Mouse (Mus musculus) adrenal gland, adult 18-20 months (tissue): ENCODE results near the gene Tmcc1. TPM values are rescaled to one million over a fixed set of nuclear protein-coding genes. Genes with fewer than 3 reads are reported as not detected.
A peak's percentile ranks its signal among the peaks of the same experiment; 100 is the strongest.
"Not testable (repeated sequence)": the region's sequence is repeated elsewhere in the genome, so short reads cannot be mapped to it uniquely, and the experiment has no call there.

Experiments used
- DNase-seq, 2 experiments: peaks; one replicate each; pipeline ENCODE4 v3.0.0; 2021 to 2022; ENCODE audit warnings: low spot score in 2 of 2
- long read RNA-seq, 2 experiments: library from polyadenylated mRNA; stranded (forward); transcript quantifications; one replicate each; pipeline ENCODE4 v2.0.0; 2021
- total RNA-seq, 2 experiments: library from RNA; stranded (reverse); gene quantifications; 1 replicate in 1 of 2; 2 replicates in 1 of 2; pipeline ENCODE4 v1.2.3; 2021

Tmcc1 gene
- total RNA-seq = 10 to 100 TPM; 23.7 to 30.7 TPM
- long read RNA-seq, experiment 1, full-length matches to known transcripts = 8 of 9 reads
- long read RNA-seq, experiment 1, partial matches to known transcripts = 0 of 9 reads
- long read RNA-seq, experiment 1, other reads (novel, unspliced or antisense) = 1 of 9 reads
- long read RNA-seq, experiment 2, full-length matches to known transcripts = 5 of 13 reads
- long read RNA-seq, experiment 2, partial matches to known transcripts = 4 of 13 reads
- long read RNA-seq, experiment 2, other reads (novel, unspliced or antisense) = 4 of 13 reads

DNA sequence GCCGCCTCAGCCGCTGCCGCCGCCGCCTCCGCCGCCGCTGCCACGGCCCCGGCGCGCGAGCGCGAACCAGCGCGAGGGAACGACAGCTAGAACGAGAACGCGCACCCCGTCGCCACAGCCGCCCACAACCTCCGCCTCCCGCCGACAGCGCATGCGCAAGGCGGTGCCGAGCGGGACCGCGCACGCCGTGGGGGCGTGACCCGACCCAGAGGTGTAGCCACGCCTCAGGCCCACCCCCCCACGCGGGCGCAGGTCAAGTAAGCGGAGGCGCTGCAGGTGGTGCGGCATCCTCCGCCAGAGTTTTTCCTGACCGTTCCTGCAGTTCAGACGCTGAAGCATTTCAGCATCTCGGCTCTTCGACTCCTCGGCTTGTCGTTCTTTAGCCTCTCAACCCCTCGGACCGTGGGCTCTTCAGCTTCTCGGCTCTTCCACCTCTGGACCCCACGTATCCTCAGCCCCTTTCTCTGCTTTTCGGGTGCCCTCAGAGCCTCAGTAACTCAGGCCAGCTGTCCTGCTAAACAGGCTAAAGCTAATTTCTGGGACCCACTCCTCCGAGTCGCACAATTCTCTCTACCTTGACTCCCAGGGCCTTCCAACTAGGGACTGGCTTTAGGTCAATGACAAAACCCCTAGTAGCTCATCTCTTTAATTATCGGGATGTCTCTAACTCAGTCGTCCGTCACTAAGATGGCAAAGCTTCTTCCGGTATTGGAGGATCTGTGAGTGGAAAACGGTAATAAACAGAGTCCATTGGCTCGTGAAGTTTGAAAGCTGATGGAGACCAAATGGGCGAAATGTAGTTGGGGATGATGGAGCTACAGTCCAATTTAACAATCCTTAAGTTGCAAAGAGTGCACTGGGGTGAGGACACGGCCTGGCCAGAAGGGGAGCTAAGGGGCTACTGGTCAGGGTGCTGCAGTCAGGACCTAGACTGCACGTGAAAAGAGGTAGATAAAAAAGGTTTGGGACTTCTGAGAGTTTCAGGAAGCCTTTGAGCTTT is at the start of gene Tmcc1:
Gene Tmcc1 (minus strand): TSS at position 93 of the 1,000 bp plus-strand sequence.
- peak; percentile 99 to 100 for DNase-seq

DNA sequence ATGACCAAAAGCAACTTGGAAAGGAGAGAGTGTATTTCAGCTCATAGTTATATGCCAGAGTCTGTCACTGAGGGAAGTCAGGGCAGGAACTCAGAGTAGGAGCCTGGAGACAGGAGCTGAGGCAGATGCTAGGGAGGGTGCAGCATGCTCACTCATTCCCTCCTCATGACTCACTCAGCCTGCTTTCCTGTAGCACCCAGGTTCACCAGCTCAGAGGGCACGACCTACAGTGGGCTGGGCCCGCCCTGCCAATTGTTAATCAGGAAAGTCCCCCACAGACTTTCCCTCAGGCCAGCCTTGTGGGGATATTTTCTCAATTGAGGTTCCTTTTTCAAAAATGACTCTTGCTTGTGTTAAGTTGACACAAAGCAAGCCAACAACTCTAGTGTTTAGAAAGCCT is 47.1 kb upstream of the Tmcc1 start:
- no peak for DNase-seq

DNA sequence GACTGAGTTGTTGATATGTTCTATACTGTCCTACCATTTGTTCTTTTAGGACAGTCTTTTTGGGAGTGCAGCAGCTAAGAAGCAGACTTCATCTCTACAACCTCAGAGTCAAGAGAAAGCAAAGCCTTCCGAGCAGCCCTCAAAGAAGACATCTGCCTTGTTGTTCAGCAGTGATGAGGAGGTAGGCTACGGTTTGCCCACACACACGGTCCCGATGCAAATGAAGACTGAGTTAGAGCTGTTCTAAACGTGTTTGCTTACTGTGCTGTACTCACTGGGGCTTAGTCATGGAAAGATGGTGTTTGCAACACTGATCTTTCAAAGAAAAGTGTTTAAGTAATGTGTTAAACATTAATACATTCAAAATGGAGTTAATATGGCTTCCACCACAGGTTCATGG is 44.8 kb upstream of the Tmcc1 start:
- no peak for DNase-seq

DNA sequence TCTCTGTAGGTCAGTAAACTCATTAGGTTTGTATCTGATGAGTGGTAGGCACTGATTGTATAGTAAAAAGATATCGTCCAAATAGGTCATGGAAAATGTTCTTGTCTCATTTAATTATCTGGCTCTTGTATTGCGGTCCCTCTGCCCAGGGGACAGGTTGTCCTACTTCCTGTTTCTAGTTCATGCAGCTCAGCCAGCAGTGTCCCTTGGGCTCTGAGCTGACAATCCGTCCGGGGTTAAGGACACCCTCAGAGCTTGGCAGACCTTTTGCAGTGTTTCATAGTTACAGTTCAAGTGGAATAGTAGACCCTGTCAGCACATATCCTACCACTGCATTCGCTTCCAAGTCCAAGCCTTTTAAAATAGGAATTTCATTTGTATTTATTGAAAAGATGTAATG is 42.0 kb upstream of the Tmcc1 start:
- no peak for DNase-seq

DNA sequence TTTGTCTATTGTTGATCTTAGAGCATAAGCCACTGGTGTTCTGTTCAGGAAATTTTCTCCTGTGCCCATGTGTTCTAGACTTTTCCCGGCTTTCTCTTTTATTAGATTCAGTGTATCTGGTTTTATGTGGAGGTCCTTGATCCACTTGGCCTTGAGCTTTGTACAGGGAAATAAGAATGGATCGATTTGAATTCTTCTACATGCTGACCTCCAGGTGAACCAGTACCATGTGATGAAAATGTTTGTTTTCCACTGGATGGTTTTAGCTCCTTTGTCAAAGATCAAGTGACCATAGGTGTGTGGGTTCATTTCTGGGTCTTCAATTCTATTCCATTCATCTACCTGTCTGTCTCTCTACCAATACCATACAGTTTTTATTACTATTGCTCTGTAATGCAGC is 41.5 kb upstream of the Tmcc1 start:
- DNase-seq = not testable (repeated sequence)

DNA sequence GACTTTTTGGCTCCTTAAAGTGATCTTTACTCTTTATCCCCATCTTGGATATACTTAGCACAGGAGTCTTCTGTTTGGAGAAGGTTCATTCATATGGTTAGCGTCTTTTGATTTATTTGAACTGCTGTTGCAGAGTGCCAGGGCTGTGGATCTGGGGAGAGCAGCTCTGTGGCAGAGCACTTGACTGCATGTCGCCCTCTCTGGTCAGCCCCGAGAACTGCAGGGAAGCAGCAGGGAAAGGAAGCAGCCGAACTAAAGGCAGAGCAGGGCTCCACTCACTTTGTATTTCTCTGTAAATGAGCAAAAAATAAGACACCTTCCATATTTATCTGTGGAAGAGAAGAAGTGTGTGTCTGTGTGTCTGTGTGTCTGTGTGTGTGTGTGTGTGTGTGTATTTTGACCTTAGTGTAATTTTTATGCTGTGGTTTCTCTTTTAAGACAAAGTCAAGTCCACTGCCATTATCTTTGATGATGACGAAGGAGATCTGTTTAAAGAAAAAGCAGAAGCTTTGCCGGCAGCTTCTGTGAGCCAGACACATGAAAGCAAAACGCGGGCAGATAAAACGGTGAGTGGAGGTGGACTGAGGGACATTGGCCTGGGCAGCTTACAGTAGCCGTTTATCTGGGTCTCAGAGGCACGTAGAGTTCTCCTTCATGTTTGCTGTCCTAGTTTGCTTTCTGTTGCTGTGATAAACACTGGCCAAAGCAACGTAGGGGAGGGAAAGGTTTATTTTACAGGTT is 35.7 kb upstream of the Tmcc1 start:
- peak; percentile 65 to 73 for DNase-seq

DNA sequence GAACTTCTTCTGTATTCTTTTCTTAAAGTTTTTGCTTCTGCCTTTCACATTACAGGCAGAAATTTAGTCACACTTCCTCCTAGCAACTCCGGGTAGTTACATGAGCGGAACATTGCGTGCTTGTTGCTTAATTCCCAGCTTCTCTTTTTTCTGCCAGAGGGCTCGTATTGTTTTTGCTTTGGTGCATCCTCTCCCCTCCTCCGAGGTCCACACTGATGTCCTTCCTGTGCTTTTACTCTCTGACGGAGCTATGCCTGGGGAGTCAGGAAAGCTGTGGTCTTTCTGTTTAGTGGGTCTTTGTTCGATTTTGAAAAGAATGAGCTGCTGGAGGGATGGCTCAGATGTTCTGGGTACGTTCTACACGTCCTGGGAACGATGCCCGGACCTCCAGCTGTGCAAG is 34.5 kb upstream of the Tmcc1 start:
- no peak for DNase-seq

DNA sequence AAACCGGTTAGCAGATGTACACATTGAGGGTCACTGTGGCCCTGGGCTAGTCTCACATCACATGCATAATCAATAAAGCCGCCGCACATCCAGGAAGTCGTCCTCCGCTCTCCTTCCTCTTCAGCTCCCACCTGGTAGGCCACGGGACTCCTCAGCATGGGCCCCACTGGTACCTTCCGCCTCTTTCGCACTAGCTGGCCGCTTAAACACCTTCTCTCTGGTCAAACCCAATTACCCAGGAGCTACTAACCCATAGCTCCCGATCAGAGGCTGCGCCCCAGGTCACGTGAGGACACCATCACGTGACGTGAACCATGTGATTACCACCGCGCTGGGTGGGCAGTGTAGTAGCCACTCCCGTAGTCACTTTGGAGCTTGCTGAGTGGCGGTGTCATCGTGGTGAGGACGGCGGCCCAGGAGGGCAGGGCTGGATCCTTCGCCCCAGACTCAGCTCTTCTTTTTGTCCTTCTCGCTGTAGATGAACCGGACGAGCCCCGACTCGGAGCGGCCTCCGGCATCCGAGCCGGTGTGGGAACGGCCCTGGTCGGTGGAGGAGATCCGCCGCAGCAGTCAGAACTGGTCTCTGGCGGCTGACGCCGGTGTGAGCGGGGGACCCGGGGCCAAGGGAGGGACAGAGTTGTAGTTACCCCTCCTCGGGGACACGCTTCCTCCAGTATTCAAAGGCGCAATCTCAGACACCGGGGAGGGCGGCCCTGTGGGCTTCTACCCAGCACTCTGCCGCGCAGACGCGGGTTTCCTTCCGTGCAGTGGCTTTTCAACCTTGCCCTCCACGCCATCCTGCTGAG is 14.6 kb upstream of the Tmcc1 start, which contains the start of gene Washc2:
Gene Washc2 (plus strand): TSS at position 310 of the 806 bp plus-strand sequence.
- peak; percentile 89 to 91 for DNase-seq

DNA sequence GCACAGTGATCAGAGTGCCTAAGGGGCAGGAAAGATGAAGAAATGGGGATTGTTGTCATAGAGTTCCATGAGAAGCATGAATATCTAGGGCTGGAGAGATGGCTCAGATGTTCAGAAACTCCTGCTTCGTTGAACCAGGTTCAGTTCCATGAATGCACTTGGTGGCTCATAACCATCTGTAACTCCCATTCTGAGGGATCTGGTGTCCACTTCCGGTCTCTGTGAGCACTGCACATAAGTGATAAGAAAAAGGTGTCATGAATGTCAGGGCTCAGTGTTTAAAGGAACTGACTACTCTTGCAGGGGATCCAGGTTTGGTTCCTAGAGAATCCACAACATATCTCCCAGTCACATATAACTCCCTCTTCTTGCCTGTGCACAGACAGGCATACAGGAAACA is 6.4 kb upstream of the Tmcc1 start:
- no peak for DNase-seq

DNA sequence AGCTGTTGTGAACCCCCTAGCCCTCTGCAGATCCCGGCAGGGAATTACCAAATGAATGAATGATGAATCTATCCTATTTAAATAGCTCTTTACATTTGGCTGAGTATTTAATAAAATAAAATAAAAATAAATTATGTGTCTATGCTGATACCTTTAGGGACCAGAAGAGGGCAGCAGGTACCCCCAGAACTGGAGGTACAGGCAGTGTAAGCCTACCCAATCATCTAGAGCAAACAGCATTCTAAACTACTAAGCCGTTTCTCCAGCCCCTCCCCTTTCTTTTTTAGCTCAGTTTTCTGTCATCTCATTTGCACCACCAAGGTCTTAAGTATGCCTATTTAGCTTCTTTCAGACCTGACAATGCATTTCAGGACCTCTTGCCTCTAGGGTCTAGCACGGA is 4.9 kb upstream of the Tmcc1 start:
- no peak for DNase-seq

DNA sequence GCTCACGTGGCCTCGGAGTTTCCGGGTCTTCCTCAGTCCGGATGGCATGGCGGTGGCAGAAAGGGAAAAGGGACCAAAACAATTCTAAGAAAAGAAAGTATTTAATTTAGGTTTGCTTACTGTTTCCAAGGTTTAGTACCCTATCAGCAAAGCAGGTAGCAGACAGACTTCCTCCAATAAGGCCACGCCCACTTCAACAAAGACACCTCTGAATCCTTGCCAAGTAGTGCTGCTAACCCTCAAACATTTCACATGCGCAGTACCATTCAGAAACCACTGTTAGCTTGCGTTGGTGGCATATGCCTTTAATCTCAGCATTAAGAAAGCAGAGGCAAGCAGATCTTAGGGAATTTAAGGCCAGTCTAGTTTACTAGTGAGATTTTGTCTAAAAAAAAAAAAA is 2.5 kb upstream of the Tmcc1 start:
- no peak for DNase-seq

DNA sequence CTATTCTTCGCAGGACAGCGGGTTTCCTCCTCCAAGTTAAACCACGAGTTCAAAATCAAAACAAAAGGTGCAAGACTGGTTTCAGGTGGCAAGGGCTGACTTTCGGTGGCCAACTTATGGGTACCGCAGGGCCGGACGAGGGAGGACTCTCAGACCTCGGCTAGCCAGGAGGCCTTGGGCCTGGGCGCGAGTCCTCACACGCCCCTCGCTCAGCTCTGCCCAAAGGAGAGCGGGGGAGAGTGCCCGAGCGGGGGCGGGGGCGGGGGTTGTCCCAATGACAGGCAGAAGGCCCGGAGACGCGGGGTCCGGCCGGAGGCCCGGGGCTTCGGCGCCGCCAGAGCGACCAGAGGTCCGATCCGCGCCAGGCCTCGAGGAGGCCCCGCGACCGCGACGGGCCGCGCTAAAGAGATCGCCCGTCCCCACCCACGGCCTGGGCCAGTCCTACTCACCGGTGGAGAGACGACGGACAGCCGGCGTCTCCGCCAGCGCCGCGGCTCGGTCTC is 426 bp downstream of the Tmcc1 start:
- no peak for DNase-seq

DNA sequence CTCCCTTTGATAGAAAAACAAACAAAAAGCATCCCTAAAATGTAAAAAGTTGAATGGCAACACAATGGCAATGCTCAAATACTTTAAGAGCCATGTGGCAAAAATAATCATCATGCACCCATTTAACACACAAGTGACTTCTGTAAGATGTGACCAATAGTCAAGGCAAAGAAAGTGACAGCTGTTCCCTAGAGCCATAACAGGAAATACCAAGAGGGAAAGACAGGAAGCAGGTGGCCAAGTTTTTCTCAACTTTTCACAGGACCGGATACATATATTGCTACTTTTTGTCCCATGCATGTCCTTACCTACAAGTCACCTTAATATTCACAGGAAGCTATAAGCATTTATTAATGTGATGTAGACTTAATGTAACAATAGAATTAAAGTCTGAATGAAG is 3.9 kb downstream of the Tmcc1 start:
- no peak for DNase-seq

DNA sequence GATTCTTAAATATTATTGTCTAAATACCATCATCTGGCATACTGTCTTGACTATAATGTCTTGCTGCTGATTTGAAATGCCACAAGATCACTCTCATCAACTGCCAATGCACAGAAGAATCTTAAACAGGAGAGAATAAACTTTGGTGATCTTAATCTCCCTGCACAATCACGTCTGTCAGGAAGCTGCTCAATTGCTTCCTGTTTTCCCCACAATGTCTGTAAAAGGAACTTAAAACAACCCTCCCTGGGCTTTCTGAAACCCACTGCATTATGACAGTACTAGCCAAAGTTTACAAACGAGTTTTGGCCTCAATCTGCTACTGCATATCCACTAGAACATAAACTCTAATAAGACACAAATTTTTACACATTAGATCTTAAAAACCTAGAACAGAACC is 6.8 kb downstream of the Tmcc1 start:
- DNase-seq = no peak

DNA sequence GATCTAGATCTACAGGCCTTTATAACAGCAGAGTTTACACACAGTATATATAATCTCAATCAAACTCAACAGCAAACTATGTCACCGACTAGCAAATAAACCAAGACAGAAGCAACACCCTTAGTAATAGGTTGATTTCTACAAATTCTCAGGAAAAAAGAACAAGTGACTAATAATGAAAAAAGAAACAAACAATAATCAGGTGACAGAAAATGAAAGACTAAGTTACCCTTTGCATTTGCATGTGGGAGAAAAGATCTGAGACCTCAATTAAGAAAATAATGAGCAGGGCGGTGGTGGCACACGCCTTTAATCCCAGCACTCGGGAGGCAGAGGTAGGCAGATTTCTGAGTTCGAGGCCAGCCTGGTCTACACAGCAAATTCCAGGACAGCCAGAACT is 9.8 kb downstream of the Tmcc1 start:
- DNase-seq = no peak

DNA sequence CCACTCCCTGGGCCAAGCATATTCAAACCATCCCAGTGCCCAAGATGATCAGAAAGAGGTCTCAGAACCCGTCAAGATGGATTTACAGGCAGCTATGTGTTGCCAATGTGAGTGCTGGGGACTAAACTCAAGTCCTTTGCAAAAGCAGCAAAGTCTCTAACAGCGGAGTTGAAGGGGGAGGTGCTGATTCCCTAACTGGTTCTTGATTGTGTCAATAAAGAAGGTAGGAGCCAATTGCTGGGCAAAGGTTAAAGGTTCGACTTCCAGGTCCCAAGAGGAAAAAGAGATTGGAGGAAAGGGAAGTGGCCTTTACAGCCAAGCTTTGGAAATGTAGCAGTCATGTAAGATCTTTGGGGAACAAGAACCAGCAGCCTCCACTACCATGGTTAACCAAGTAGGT is 12.6 kb downstream of the Tmcc1 start:
- no peak for DNase-seq

DNA sequence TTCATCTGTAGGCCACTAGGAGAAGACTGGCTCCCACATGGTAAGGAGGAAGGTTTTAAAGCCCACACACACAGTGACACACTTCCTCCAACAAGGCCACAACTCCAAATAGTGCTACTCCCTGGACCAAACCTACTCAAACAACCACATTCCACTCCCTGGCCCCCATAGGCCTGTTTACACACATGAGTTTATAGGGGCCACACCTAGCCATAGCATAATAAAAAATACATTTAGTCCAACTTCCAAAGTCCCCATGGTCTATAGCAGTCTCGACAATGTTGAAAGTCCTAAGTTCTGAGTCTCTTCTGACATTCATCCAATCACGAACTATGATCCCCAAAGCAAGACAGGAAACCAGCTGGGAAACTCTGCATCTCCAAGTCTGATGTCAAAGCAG is 14.9 kb downstream of the Tmcc1 start:
- DNase-seq = no peak

DNA sequence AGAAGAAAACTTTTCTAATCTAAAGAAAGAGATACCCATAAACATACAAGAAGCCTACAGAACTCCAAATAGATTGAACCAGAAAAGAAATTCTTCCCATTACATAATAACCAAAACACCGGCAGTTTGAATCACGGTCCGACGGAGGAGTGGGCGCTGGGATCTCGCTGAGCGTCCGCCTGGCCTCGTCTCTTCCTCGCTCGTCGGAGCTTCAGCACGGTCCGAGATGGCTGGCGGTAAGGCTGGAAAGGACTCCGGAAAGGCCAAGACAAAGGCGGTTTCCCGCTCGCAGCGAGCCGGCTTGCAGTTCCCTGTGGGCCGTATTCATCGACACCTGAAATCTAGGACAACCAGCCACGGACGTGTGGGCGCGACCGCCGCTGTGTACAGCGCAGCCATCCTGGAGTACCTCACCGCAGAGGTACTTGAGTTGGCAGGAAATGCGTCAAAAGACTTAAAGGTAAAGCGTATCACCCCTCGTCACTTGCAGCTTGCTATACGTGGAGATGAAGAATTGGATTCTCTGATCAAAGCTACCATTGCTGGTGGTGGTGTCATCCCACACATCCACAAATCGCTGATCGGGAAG is 19.7 kb downstream of the Tmcc1 start:
- DNase-seq = not testable (repeated sequence)

DNA sequence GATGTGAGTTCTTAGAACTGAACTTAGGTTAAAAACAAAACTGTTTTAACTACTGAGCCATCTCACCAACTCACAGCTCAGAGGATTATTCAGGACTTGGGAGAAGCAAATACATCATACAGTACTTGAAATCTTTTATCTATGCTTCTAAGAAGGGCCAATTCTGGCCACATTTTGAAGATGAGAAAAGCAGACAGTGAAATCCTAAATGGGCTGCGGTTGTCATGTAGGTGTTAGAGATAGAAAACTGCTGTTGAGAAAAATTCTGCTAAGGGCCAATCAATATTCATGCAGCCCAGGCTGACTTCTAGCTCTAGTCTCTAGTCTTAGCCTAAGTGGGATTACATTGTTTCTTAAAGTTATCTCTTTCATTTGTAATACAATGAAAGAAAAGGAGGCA is 26.9 kb downstream of the Tmcc1 start:
- DNase-seq = no peak
